Mouse (Mus musculus): ENCODE data around the gene Serpina3b. TPM values are rescaled to one million over a fixed set of nuclear protein-coding genes. Genes with fewer than 3 reads are reported as not detected.

The Serpina3b gene
- polyA plus RNA-seq, 1 experiment from 2014 or later, result not detected

DNA sequence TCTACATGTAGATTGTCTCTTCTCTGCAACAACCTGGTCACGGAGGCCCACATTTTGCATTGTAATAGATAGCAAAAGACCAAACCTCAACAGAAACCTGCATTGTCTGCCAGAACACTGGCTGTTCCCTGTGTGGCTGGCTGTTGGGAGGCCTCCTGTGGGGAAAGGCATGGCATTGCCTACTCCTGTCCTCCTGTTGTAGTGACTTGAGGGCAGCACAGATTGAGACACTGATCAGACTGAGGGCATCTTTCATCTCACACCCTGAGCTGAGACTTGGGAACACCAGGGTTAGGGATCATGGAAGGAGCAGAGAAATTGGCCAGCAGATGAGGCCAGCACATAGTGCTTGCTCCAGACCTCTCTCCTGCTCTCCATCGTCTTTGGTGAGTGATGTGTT is 10.4 kb downstream of the Serpina3b start:
- H3K9ac ChIP-seq, result no peak overlapping the region
- H3K9me3 ChIP-seq, result no peaks in the 10 kb centered on the region
- no peak overlapping the region for H3K4me2 ChIP-seq (replicated peaks)
- 86% methylated on average over 2 of the region's 2 CpGs for WGBS
- no peak overlapping the region for H3K4me3 ChIP-seq
- H3K27me3 ChIP-seq (replicated peaks), result no peaks in the 10 kb centered on the region
- H3K27ac ChIP-seq, result no peak overlapping the region
- ATAC-seq (ENCODE audit: low FRiP score, low read depth), result no peak
- H3K4me1 ChIP-seq, result no peaks in the 10 kb centered on the region
- no peaks in the 10 kb centered on the region for H3K36me3 ChIP-seq

- Histone ChIP-seq H3K4me2 (replicated peaks) (no peak overlapping the region), H3K36me3 (no peaks in the 10 kb centered on the region), H3K4me3 (no peak overlapping the region), H3K9ac (no peak overlapping the region), H3K9me3 (no peaks in the 10 kb centered on the region), H3K4me1 (no peaks in the 10 kb centered on the region), H3K27me3 (replicated peaks) (no peaks in the 10 kb centered on the region), H3K27ac (no peak overlapping the region)
- no peak for ATAC-seq (ENCODE audit: low FRiP score, low read depth)
- WGBS, result 92% methylated on average over 4 of the region's 4 CpGs
Observed at GRCm38 (mm10) chr12:104140543-104141103, 12.8 kb downstream of the Serpina3b start.

- no peak for ATAC-seq (ENCODE audit: low FRiP score, low read depth)
- no peak overlapping the region for H3K27ac ChIP-seq
- no peaks in the 10 kb centered on the region for H3K9me3 ChIP-seq
- H3K36me3 ChIP-seq, result no peaks in the 10 kb centered on the region
- H3K4me2 ChIP-seq (replicated peaks), result no peak overlapping the region
- no peak overlapping the region for H3K9ac ChIP-seq
- H3K4me3 ChIP-seq, result no peak overlapping the region
- no peaks in the 10 kb centered on the region for H3K4me1 ChIP-seq
- 80% methylated on average over 1 of the region's 1 CpGs for WGBS
- no peaks in the 10 kb centered on the region for H3K27me3 ChIP-seq (replicated peaks)
Observed at GRCm38 (mm10) chr12:104141506-104141905, 13.7 kb downstream of the Serpina3b start.

GRCm38 (mm10) chr12:104142427-104142826 is 14.6 kb downstream of the Serpina3b start:
- no peak overlapping the region for H3K27ac ChIP-seq
- no peaks in the 10 kb centered on the region for H3K9me3 ChIP-seq
- H3K27me3 ChIP-seq (replicated peaks), result no peaks in the 10 kb centered on the region
- H3K4me1 ChIP-seq, result no peaks in the 10 kb centered on the region
- no peak overlapping the region for H3K9ac ChIP-seq
- no peak overlapping the region for H3K4me3 ChIP-seq
- no peak overlapping the region for H3K4me2 ChIP-seq (replicated peaks)
- no peaks in the 10 kb centered on the region for H3K36me3 ChIP-seq
- ATAC-seq (ENCODE audit: low FRiP score, low read depth), result no peak
- WGBS, result 53% methylated on average over 1 of the region's 1 CpGs

GRCm38 (mm10) chr12:104143286-104143685 is 15.5 kb downstream of the Serpina3b start:
- H3K27ac ChIP-seq, result no peak overlapping the region
- H3K27me3 ChIP-seq (replicated peaks), result no peaks in the 10 kb centered on the region
- no peaks in the 10 kb centered on the region for H3K4me1 ChIP-seq
- WGBS, result 88% methylated on average over 1 of the region's 1 CpGs
- H3K4me3 ChIP-seq, result no peak overlapping the region
- no peak overlapping the region for H3K9ac ChIP-seq
- H3K9me3 ChIP-seq, result no peaks in the 10 kb centered on the region
- no peaks in the 10 kb centered on the region for H3K36me3 ChIP-seq
- no peak overlapping the region for H3K4me2 ChIP-seq (replicated peaks)
- no peak for ATAC-seq (ENCODE audit: low FRiP score, low read depth)

- 90% methylated on average over 2 of the region's 2 CpGs for WGBS
Observed at GRCm38 (mm10) chr12:104145571-104145970, 17.8 kb downstream of the Serpina3b start.

GRCm38 (mm10) chr12:104151989-104152388 is 24.2 kb downstream of the Serpina3b start:
- H3K4me3 ChIP-seq, result no peak overlapping the region
- no peak overlapping the region for H3K9ac ChIP-seq
- no peak for ATAC-seq (ENCODE audit: low FRiP score, low read depth)
- no peak overlapping the region for H3K4me2 ChIP-seq (replicated peaks)
- H3K36me3 ChIP-seq, result no peaks in the 10 kb centered on the region
- no peaks in the 10 kb centered on the region for H3K4me1 ChIP-seq
- WGBS, result 90% methylated on average over 2 of the region's 2 CpGs
- no peaks in the 10 kb centered on the region for H3K27me3 ChIP-seq (replicated peaks)
- no peak overlapping the region for H3K27ac ChIP-seq
- H3K9me3 ChIP-seq, result no peaks in the 10 kb centered on the region

More at GRCm38 (mm10) chr12:104145571-104145970, 17.8 kb downstream of the Serpina3b start:
- no peak overlapping the region for H3K27ac ChIP-seq
- no peaks in the 10 kb centered on the region for H3K27me3 ChIP-seq (replicated peaks)
- no peaks in the 10 kb centered on the region for H3K4me1 ChIP-seq
- no peak overlapping the region for H3K4me2 ChIP-seq (replicated peaks)
- no peak for ATAC-seq (ENCODE audit: low FRiP score, low read depth)
- no peaks in the 10 kb centered on the region for H3K9me3 ChIP-seq
- H3K4me3 ChIP-seq, result no peak overlapping the region
- H3K9ac ChIP-seq, result no peak overlapping the region
- no peaks in the 10 kb centered on the region for H3K36me3 ChIP-seq

DNA sequence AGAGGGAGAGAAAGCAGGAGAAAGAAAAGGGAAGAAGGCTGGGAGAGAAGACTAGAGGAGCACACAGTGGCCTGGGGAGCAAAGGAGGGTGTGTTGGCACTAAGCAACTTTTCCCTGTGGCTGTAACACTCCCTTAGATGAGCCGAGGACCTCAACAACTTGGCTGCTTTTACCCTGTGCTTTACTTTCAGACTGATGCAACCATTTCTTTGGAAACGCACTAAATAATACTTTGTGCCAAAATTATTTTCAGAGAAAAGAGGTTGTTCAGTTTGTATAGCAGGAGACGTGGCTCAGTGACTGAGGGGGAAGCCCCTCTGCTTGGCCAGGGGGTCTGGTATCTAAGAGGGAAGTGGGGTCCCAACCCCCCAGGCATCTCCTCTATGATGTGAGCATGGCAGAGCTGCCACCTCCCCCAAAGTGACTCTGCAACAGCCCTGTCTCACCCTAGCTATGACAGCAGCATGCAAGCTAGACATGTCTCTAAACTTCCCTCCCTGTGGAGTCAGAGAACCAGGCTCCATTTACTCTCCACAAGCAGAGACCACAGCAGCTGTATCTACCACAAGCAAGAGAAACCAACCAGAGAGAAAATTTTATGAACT is 25.3 kb downstream of the Serpina3b start:
- Histone ChIP-seq H3K36me3 (no peaks in the 10 kb centered on the region), H3K9ac (no peak overlapping the region), H3K27ac (no peak overlapping the region), H3K9me3 (no peaks in the 10 kb centered on the region), H3K4me2 (replicated peaks) (no peak overlapping the region), H3K4me1 (no peaks in the 10 kb centered on the region), H3K4me3 (no peak overlapping the region), H3K27me3 (replicated peaks) (no peaks in the 10 kb centered on the region)
- ATAC-seq (ENCODE audit: low FRiP score, low read depth), result no peak
- WGBS, result 78% methylated on average over 3 of the region's 3 CpGs

GRCm38 (mm10) chr12:104153656-104154055 is 25.9 kb downstream of the Serpina3b start, which contains the start of gene Serpina3c:
Serpina3c (minus strand) TSS chr12:104153870.
- Histone ChIP-seq H3K27ac (no peak within 1 kb of the TSS), H3K9me3 (no peaks in the 10 kb centered on the region), H3K4me1 (no peaks in the 10 kb centered on the region), H3K4me2 (replicated peaks) (no peak within 1 kb of the TSS), H3K4me3 (no peak within 1 kb of the TSS), H3K36me3 (no peaks in the 10 kb centered on the region), H3K27me3 (replicated peaks) (no peaks in the 10 kb centered on the region), H3K9ac (no peak within 1 kb of the TSS)
- no peak for ATAC-seq (ENCODE audit: low FRiP score, low read depth)
- WGBS, result 92% methylated on average over 2 of the region's 2 CpGs

GRCm38 (mm10) chr12:104174747-104175146 is 47.0 kb downstream of the Serpina3b start:
- H3K36me3 ChIP-seq, result no peaks in the 10 kb centered on the region
- no peak for ATAC-seq (ENCODE audit: low FRiP score, low read depth)
- H3K4me3 ChIP-seq, result no peak overlapping the region
- no peaks in the 10 kb centered on the region for H3K4me1 ChIP-seq
- H3K27me3 ChIP-seq (replicated peaks), result no peaks in the 10 kb centered on the region
- H3K9ac ChIP-seq, result no peak overlapping the region
- no peak overlapping the region for H3K27ac ChIP-seq
- H3K9me3 ChIP-seq, result no peaks in the 10 kb centered on the region
- no peak overlapping the region for H3K4me2 ChIP-seq (replicated peaks)
- WGBS, result 88% methylated on average over 3 of the region's 3 CpGs

GRCm38 (mm10) chr12:104175636-104176035 is 47.8 kb downstream of the Serpina3b start:
- no peak overlapping the region for H3K27ac ChIP-seq
- no peak overlapping the region for H3K4me3 ChIP-seq
- 84% methylated on average over 3 of the region's 3 CpGs for WGBS
- no peak overlapping the region for H3K9ac ChIP-seq
- ATAC-seq (ENCODE audit: low FRiP score, low read depth), result no peak
- H3K9me3 ChIP-seq, result no peaks in the 10 kb centered on the region
- H3K4me1 ChIP-seq, result no peaks in the 10 kb centered on the region
- H3K36me3 ChIP-seq, result no peaks in the 10 kb centered on the region
- H3K4me2 ChIP-seq (replicated peaks), result no peak overlapping the region
- H3K27me3 ChIP-seq (replicated peaks), result no peaks in the 10 kb centered on the region

DNA sequence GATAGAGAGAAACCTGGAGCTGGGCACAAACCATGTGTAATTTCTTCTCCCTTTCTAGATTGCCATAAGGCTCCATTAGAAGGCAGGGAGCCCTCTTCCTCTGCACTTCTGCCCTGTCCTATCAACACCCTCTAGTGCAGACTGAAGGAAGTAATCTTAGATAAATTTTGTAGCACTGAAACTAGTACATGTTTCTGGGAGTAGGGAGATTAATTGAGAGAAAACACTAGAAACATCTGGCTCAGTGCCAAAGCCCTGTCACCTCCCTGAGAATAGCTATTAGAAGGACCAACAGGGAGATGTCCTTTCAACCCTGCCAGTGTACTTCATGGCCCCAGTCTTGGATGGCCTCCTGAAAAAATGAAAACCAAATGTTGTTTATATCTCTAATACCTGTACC is 50.8 kb downstream of the Serpina3b start:
- ATAC-seq (ENCODE audit: low FRiP score, low read depth), result no peak
- H3K27ac ChIP-seq, result no peak overlapping the region
- H3K27me3 ChIP-seq (replicated peaks), result no peaks in the 10 kb centered on the region
- no peaks in the 10 kb centered on the region for H3K36me3 ChIP-seq
- no peak overlapping the region for H3K4me3 ChIP-seq
- no peak overlapping the region for H3K4me2 ChIP-seq (replicated peaks)
- no peak overlapping the region for H3K9ac ChIP-seq
- no peaks in the 10 kb centered on the region for H3K9me3 ChIP-seq
- no peaks in the 10 kb centered on the region for H3K4me1 ChIP-seq

- no peak overlapping the region for H3K9ac ChIP-seq
- H3K27me3 ChIP-seq (replicated peaks), result no peaks in the 10 kb centered on the region
- no peaks in the 10 kb centered on the region for H3K36me3 ChIP-seq
- no peak overlapping the region for H3K4me3 ChIP-seq
- ATAC-seq (ENCODE audit: low FRiP score, low read depth), result no peak
- 85% methylated on average over 2 of the region's 2 CpGs for WGBS
- H3K4me1 ChIP-seq, result no peaks in the 10 kb centered on the region
- H3K27ac ChIP-seq, result no peak overlapping the region
- H3K4me2 ChIP-seq (replicated peaks), result no peak overlapping the region
- no peaks in the 10 kb centered on the region for H3K9me3 ChIP-seq
Observed at GRCm38 (mm10) chr12:104178987-104179386, 51.2 kb downstream of the Serpina3b start.
